ENCODE assay signal across 8 mouse cellular contexts in the genomic region with DNA sequence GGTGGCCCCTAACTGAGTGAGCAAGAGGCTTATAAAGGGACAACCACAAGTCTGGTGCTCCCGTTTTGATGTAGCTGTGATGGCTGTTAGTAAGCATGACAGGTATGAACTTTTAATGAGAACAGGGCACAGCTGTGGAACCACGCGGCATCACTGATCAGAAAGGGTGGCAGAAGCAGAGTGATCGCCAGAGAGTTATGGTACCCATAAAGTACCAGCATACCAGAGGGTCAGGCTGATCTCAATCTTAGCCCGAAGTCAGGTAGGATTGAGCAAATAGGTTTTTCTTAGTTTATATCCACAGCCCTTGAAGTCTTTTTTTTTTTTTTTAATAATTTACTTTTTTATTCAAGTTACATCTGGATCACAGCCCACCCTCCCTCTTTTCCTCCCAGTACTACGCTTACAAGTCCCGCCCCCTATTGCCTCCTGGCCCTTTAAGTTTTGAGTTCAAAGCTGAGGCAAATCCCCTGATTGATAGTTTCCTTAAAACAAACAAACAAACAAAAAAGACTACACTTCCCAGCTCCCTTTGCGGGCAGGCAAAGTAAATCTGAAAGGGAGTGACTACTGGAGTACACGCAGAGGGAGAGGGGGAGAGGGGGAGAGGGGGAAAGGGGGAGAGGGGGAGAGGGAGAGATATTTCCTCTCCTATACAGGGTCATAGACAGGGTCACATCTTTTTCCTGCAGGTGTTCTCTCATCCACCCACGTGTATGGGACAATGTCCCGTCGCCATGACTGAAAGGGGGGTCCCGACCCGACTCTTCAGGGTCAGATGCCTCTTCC. TPM values are rescaled to one million over a fixed set of nuclear protein-coding genes. Genes with fewer than 3 reads are reported as not detected.
A peak's percentile ranks its signal among the peaks of the same experiment; 100 is the strongest.
DNase-seq lines count a peak whose midpoint lies in the region; ATAC-seq and TF ChIP-seq lines count a peak whose summit lies in the region.

No protein-coding gene starts in this region.

- no peak for DNase-seq in lung, adult 18-20 months
- no peak for DNase-seq in urinary bladder, postnatal 25 days (ENCODE audit: low spot score)
- no peak for DNase-seq in adipocyte (ENCODE audit: low spot score)

- no peak overlapping the region for H3K27ac ChIP-seq in lung, embryonic 15.5 days
- no peak overlapping the region for H3K27ac ChIP-seq in forebrain, embryonic 16.5 days (ENCODE audit: low read length)
- H3K27ac ChIP-seq in limb, embryonic 13.5 days: no peak overlapping the region
- H3K27ac ChIP-seq in small intestine, adult 2 months (ENCODE audit: insufficient read depth, low read depth, low read length): no peak overlapping the region

- peaks cover 7% of the 10 kb centered on the region for H3K4me1 ChIP-seq in lung, embryonic 15.5 days
- H3K4me1 ChIP-seq in forebrain, embryonic 16.5 days (replicated peaks; ENCODE audit: control insufficient read depth, insufficient read depth, low read length): peaks cover 7% of the 10 kb centered on the region
- H3K4me1 ChIP-seq in limb, embryonic 13.5 days: peaks cover 5% of the 10 kb centered on the region; the same call in 1 of the 2 replicates
- peaks cover 2% of the 10 kb centered on the region; the same call in 1 of the 2 replicates for H3K4me1 ChIP-seq in small intestine, adult 2 months (ENCODE audit: control insufficient read depth, insufficient read depth, insufficient read length, low read length)

- H3K9me3 ChIP-seq in lung, embryonic 15.5 days: 0 out of 2 replicates have a peak, but pooled peaks cover 3% of the 10 kb centered on the region
- no peaks in the 10 kb centered on the region for H3K9me3 ChIP-seq in forebrain, embryonic 16.5 days (ENCODE audit: control insufficient read depth, low read length)
- no peaks in the 10 kb centered on the region for H3K9me3 ChIP-seq in limb, embryonic 13.5 days

- WGBS in lung, embryonic 15.5 days: 25% methylated on average over 14 of the region's 14 CpGs
- 33% methylated on average over 13 of the region's 14 CpGs for WGBS in forebrain, embryonic 16.5 days
- 16% methylated on average over 14 of the region's 14 CpGs for WGBS in limb, embryonic 13.5 days
- WGBS in small intestine, adult 2 months: 27% methylated on average over 14 of the region's 14 CpGs

- no peak for TF ChIP-seq POLR2A in small intestine, adult 2 months (IDR thresholded peaks at IDR 0.05; ENCODE audit: low read depth, low read length)

- no peaks in the 10 kb centered on the region for H3K36me3 ChIP-seq in lung, embryonic 15.5 days
- H3K36me3 ChIP-seq in forebrain, embryonic 16.5 days (ENCODE audit: control insufficient read depth, insufficient read depth): no peaks in the 10 kb centered on the region
- H3K36me3 ChIP-seq in limb, embryonic 13.5 days: no peaks in the 10 kb centered on the region
- no peaks in the 10 kb centered on the region for H3K36me3 ChIP-seq in small intestine, adult 2 months (ENCODE audit: control insufficient read depth, insufficient read depth, low read length)

- H3K4me3 ChIP-seq in lung, embryonic 15.5 days: peak overlapping the region; percentile 40
- H3K4me3 ChIP-seq in forebrain, embryonic 16.5 days (replicated peaks; ENCODE audit: low read length): peak overlapping the region; percentile 49
- peak overlapping the region; percentile 39 for H3K4me3 ChIP-seq in limb, embryonic 13.5 days
- H3K4me3 ChIP-seq in small intestine, adult 2 months (ENCODE audit: low read depth, low read length): peak overlapping the region; percentile 47

- H3K27me3 ChIP-seq in lung, embryonic 15.5 days: no peaks in the 10 kb centered on the region; the same call in 1 of the 2 replicates
- H3K27me3 ChIP-seq in forebrain, embryonic 16.5 days (replicated peaks; ENCODE audit: control insufficient read depth, insufficient read depth, low read length): no peaks in the 10 kb centered on the region
- no peaks in the 10 kb centered on the region for H3K27me3 ChIP-seq in limb, embryonic 13.5 days
- H3K27me3 ChIP-seq in small intestine, adult 2 months (ENCODE audit: control insufficient read depth, insufficient read depth, low read length): peaks cover 3% of the 10 kb centered on the region; the same call in 1 of the 2 replicates

- ATAC-seq in lung, embryonic 15.5 days (ENCODE audit: borderline replicate concordance, extremely low read depth, low FRiP score, low TSS enrichment): no peak
- ATAC-seq in forebrain, embryonic 16.5 days: peak; percentile 51
- ATAC-seq in limb, embryonic 13.5 days (ENCODE audit: low FRiP score, low read depth): peak; percentile 54; the same call in 1 of the 2 replicates
- no peak for ATAC-seq in activated CD4-positive, CD25-positive, alpha-beta regulatory T cell, adult 4 months

- 0 out of 2 replicates have a peak overlapping the region, but pooled peaks have one; percentile 34 for H3K9ac ChIP-seq in lung, embryonic 15.5 days
- H3K9ac ChIP-seq in forebrain, embryonic 16.5 days (replicated peaks; ENCODE audit: low read depth, low read length): peak overlapping the region; percentile 56
- H3K9ac ChIP-seq in limb, embryonic 13.5 days: 0 out of 2 replicates have a peak overlapping the region, but pooled peaks have one; percentile 43

- TF ChIP-seq CTCF in small intestine, adult 2 months (IDR thresholded peaks at IDR 0.05; ENCODE audit: extremely low read depth, insufficient read length, insufficient replicate concordance, low read depth, low read length): no peak

- H3K4me2 ChIP-seq in lung, embryonic 15.5 days: peak overlapping the region; percentile 81
- peak overlapping the region; percentile 98 for H3K4me2 ChIP-seq in forebrain, embryonic 16.5 days (ENCODE audit: low read length)
- H3K4me2 ChIP-seq in limb, embryonic 13.5 days (replicated peaks): peak overlapping the region; percentile 72

RNA-seq across cellular contexts. Expression of a gene that starts 1.1 kb away (rescaled TPM):
- polyA plus RNA-seq in lung, embryonic 15.5 days (2015; fragmentation: Nextera tagmentation; extraction: Ambion mirVana): 6.4 and 6.7 TPM in 2 replicates
- polyA plus RNA-seq in forebrain, embryonic 16.5 days (2015; fragmentation: Nextera tagmentation; extraction: Ambion mirVana): 26.3 and 26.7 TPM in 2 replicates
- polyA plus RNA-seq in limb, embryonic 13.5 days (2015; fragmentation: Nextera tagmentation; extraction: Ambion mirVana): 0.74 and 1.0 TPM in 2 replicates
- 268 and 499 TPM in 2 replicates for polyA plus RNA-seq in small intestine, adult 2 months (2012; rRNA removed)
- polyA plus RNA-seq in activated CD4-positive, CD25-positive, alpha-beta regulatory T cell, adult 4 months (2017; shearing (Covaris generic)): 100 to 1,000 TPM; 275 to 290 TPM

RNA-seq across cellular contexts. Expression of a gene that starts 32.4 kb away (rescaled TPM):
- 1.7 and 2.1 TPM in 2 replicates for polyA plus RNA-seq in lung, embryonic 15.5 days (2015; fragmentation: Nextera tagmentation; extraction: Ambion mirVana)
- polyA plus RNA-seq in forebrain, embryonic 16.5 days (2015; fragmentation: Nextera tagmentation; extraction: Ambion mirVana): 0.30 and 0.46 TPM in 2 replicates
- polyA plus RNA-seq in limb, embryonic 13.5 days (2015; fragmentation: Nextera tagmentation; extraction: Ambion mirVana): 0.17 and 0.23 TPM in 2 replicates
- polyA plus RNA-seq in small intestine, adult 2 months (2012; rRNA removed): 1.9 and 2.2 TPM in 2 replicates
- not detected for polyA plus RNA-seq in activated CD4-positive, CD25-positive, alpha-beta regulatory T cell, adult 4 months (2017; shearing (Covaris generic))

RNA-seq across cellular contexts. Expression of a gene that starts 38.0 kb away (rescaled TPM):
- polyA plus RNA-seq in lung, embryonic 15.5 days (2015; fragmentation: Nextera tagmentation; extraction: Ambion mirVana): 32.1 and 34.4 TPM in 2 replicates
- 23.9 and 24.0 TPM in 2 replicates for polyA plus RNA-seq in forebrain, embryonic 16.5 days (2015; fragmentation: Nextera tagmentation; extraction: Ambion mirVana)
- 32.8 and 34.6 TPM in 2 replicates for polyA plus RNA-seq in limb, embryonic 13.5 days (2015; fragmentation: Nextera tagmentation; extraction: Ambion mirVana)
- 11.1 and 21.4 TPM in 2 replicates for polyA plus RNA-seq in small intestine, adult 2 months (2012; rRNA removed)
- 1 to 10 TPM; 5.3 to 9.2 TPM for polyA plus RNA-seq in activated CD4-positive, CD25-positive, alpha-beta regulatory T cell, adult 4 months (2017; shearing (Covaris generic))

RNA-seq across cellular contexts. Expression of a gene that starts 50.8 kb away (rescaled TPM):
- polyA plus RNA-seq in lung, embryonic 15.5 days (2015; fragmentation: Nextera tagmentation; extraction: Ambion mirVana): not detected in 2 replicates
- polyA plus RNA-seq in forebrain, embryonic 16.5 days (2015; fragmentation: Nextera tagmentation; extraction: Ambion mirVana): not detected in 2 replicates
- polyA plus RNA-seq in limb, embryonic 13.5 days (2015; fragmentation: Nextera tagmentation; extraction: Ambion mirVana): 0.09 TPM in 1 of 2 replicates, not detected in the other
- polyA plus RNA-seq in small intestine, adult 2 months (2012; rRNA removed): not detected in 2 replicates
- polyA plus RNA-seq in activated CD4-positive, CD25-positive, alpha-beta regulatory T cell, adult 4 months (2017; shearing (Covaris generic)): not detected

RNA-seq across cellular contexts. Expression of a gene that starts 53.5 kb away (rescaled TPM):
- polyA plus RNA-seq in lung, embryonic 15.5 days (2015; fragmentation: Nextera tagmentation; extraction: Ambion mirVana): 0.77 and 1.2 TPM in 2 replicates
- polyA plus RNA-seq in forebrain, embryonic 16.5 days (2015; fragmentation: Nextera tagmentation; extraction: Ambion mirVana): 15.8 and 17.3 TPM in 2 replicates
- polyA plus RNA-seq in limb, embryonic 13.5 days (2015; fragmentation: Nextera tagmentation; extraction: Ambion mirVana): 0.33 and 0.41 TPM in 2 replicates
- polyA plus RNA-seq in small intestine, adult 2 months (2012; rRNA removed): 0.41 and 0.55 TPM in 2 replicates
- polyA plus RNA-seq in activated CD4-positive, CD25-positive, alpha-beta regulatory T cell, adult 4 months (2017; shearing (Covaris generic)): not detected

Comparison
In these comparisons a context has a peak if more than half of its experiments do, and no peak if none do; other contexts are left out.
1. ATAC-seq: peak in forebrain, embryonic 16.5 days (single experiment) and limb, embryonic 13.5 days (single experiment); none in lung, embryonic 15.5 days (single experiment) and activated CD4-positive, CD25-positive, alpha-beta regulatory T cell, adult 4 months (single experiment).
2. Peak in every context shown above with its lines, with median percentiles within 50 percentile points of each other: H3K4me2 ChIP-seq, H3K4me3 ChIP-seq and H3K9ac ChIP-seq.